Mouse (Mus musculus): ENCODE data around the gene Pbrm1. TPM values are rescaled to one million over a fixed set of nuclear protein-coding genes. Genes with fewer than 3 reads are reported as not detected.

The Pbrm1 gene
- polyA plus RNA-seq, 1 experiment, result 3.7 TPM

DNA sequence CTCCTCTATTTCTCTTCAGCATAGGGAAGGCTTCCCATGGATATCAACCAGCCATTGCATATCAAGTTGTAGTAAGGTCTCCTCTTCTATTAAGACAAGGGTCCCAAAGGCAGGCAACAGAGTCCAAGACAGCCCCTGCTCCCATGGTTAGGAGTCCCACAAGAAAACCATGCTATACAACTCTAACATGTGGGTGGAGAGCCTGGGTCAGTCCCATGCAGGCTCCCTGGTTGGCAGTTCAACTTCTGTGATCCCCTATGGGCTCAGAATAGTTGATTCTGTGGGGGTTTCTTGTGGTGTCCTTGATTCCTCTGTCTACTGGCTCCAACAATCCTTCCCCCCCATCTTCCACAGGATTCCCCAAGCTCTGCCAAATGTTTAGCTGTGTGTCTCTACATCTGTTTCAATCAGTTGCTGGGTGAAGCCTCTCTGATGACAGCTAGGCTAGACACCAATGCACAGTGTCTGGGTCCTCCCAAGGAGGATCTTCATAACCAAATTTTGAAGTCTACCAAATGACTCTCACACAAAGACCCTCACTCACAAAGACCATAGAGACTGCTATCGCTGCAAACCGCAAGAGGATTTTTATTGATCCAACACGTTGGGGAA is 59.8 kb downstream of the Pbrm1 start:
- peaks cover 73% of the 10 kb centered on the region for H3K36me3 ChIP-seq (replicated peaks; ENCODE audit: low read length)
- H3K4me1 ChIP-seq, result peaks cover 51% of the 10 kb centered on the region
- H3K4me3 ChIP-seq (replicated peaks), result no peak overlapping the region
- H3K9me3 ChIP-seq, result 0 out of 2 replicates have a peak, but pooled peaks cover 4% of the 10 kb centered on the region
- TF ChIP-seq GATA1 (IDR thresholded peaks at IDR 0.05; ENCODE audit: borderline replicate concordance, low read length) (no peak), FLI1 (IDR thresholded peaks at IDR 0.05; ENCODE audit: low read length) (no peak)
- no peaks in the 10 kb centered on the region for H3K27me3 ChIP-seq (replicated peaks)

GRCm38 (mm10) chr14:31079313-31080028 is 60.5 kb downstream of the Pbrm1 start:
- H3K4me1 ChIP-seq, result peaks cover 51% of the 10 kb centered on the region
- H3K27me3 ChIP-seq (replicated peaks), result no peaks in the 10 kb centered on the region
- no peak for TF ChIP-seq FLI1 (IDR thresholded peaks at IDR 0.05; ENCODE audit: low read length)
- no peak for TF ChIP-seq GATA1 (IDR thresholded peaks at IDR 0.05; ENCODE audit: borderline replicate concordance, low read length)
- 0 out of 2 replicates have a peak, but pooled peaks cover 4% of the 10 kb centered on the region for H3K9me3 ChIP-seq
- peak overlapping the region; percentile 62 for H3K4me3 ChIP-seq (replicated peaks)
- peaks cover 69% of the 10 kb centered on the region for H3K36me3 ChIP-seq (replicated peaks; ENCODE audit: low read length)

- peaks cover 68% of the 10 kb centered on the region for H3K36me3 ChIP-seq (replicated peaks; ENCODE audit: low read length)
- peaks cover 57% of the 10 kb centered on the region for H3K4me1 ChIP-seq
- 0 out of 2 replicates have a peak, but pooled peaks cover 4% of the 10 kb centered on the region for H3K9me3 ChIP-seq
- TF ChIP-seq FLI1 (IDR thresholded peaks at IDR 0.05; ENCODE audit: low read length) (no peak), GATA1 (IDR thresholded peaks at IDR 0.05; ENCODE audit: borderline replicate concordance, low read length) (no peak)
- peak overlapping the region; percentile 50 for H3K4me3 ChIP-seq (replicated peaks)
- H3K27me3 ChIP-seq (replicated peaks), result no peaks in the 10 kb centered on the region
Measured at GRCm38 (mm10) chr14:31081147-31081546, 62.2 kb downstream of the Pbrm1 start.

- TF ChIP-seq GATA1 (IDR thresholded peaks at IDR 0.05; ENCODE audit: borderline replicate concordance, low read length) (no peak), FLI1 (IDR thresholded peaks at IDR 0.05; ENCODE audit: low read length) (no peak)
- H3K9me3 ChIP-seq, result no peaks in the 10 kb centered on the region
- no peaks in the 10 kb centered on the region for H3K27me3 ChIP-seq (replicated peaks)
- peaks cover 88% of the 10 kb centered on the region for H3K36me3 ChIP-seq (replicated peaks; ENCODE audit: low read length)
- no peak overlapping the region for H3K4me3 ChIP-seq (replicated peaks)
- peaks cover 63% of the 10 kb centered on the region for H3K4me1 ChIP-seq
Measured at GRCm38 (mm10) chr14:31087433-31087832, 68.5 kb downstream of the Pbrm1 start.

DNA sequence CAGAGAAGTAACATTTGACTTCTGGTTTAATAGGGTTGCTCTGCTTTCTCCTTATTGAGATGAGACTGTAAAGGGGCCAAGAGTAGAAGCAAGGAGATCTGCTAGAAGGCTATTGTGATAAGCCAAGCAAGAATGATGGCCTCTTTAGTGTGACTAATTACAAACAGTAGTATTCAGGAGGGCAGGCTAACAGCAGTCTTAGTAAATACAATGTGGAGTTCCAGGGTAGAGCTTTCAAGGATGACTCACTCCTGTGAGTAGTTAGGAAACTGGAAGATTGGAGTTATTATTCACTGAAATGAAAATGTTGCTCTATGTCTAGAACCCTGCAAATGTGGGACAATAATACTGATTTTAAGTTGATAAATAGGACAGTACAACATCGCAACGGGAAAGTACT is 69.6 kb downstream of the Pbrm1 start:
- H3K36me3 ChIP-seq (replicated peaks; ENCODE audit: low read length), result peaks cover 86% of the 10 kb centered on the region
- no peaks in the 10 kb centered on the region for H3K27me3 ChIP-seq (replicated peaks)
- TF ChIP-seq GATA1 (IDR thresholded peaks at IDR 0.05; ENCODE audit: borderline replicate concordance, low read length) (no peak), FLI1 (IDR thresholded peaks at IDR 0.05; ENCODE audit: low read length) (no peak)
- H3K4me1 ChIP-seq, result peaks cover 69% of the 10 kb centered on the region
- H3K4me3 ChIP-seq (replicated peaks), result no peak overlapping the region
- no peaks in the 10 kb centered on the region for H3K9me3 ChIP-seq

GRCm38 (mm10) chr14:31089918-31090317 is 71.0 kb downstream of the Pbrm1 start:
- Histone ChIP-seq H3K36me3 (replicated peaks; ENCODE audit: low read length) (peaks cover 82% of the 10 kb centered on the region), H3K9me3 (no peaks in the 10 kb centered on the region), H3K4me3 (replicated peaks) (no peak overlapping the region), H3K27me3 (replicated peaks) (no peaks in the 10 kb centered on the region), H3K4me1 (peaks cover 69% of the 10 kb centered on the region)
- TF ChIP-seq FLI1 (IDR thresholded peaks at IDR 0.05; ENCODE audit: low read length) (no peak), GATA1 (IDR thresholded peaks at IDR 0.05; ENCODE audit: borderline replicate concordance, low read length) (no peak)

GRCm38 (mm10) chr14:31105156-31105555 is 86.2 kb downstream of the Pbrm1 start:
- no peaks in the 10 kb centered on the region for H3K9me3 ChIP-seq
- no peak for TF ChIP-seq GATA1 (IDR thresholded peaks at IDR 0.05; ENCODE audit: borderline replicate concordance, low read length)
- no peak for TF ChIP-seq FLI1 (IDR thresholded peaks at IDR 0.05; ENCODE audit: low read length)

DNA sequence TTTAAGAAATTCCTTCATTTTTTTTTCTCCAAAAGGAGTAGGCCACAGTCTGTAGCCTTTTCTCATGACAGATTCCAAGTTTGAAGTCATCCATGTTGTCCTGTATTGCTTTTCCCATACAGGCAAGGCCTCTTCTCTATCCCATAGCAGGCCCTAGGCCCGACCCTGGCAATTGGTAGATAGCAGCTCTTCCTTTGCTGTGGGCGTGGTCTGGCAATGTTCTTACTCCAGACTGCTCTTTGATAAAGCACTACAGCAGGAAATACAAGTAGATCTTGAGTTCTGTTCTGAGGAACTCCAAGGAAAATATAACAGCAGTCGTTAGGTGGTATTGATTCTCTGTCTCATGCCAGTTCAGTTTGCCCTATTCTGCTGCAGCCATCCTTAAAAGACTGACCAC is 91.7 kb downstream of the Pbrm1 start:
- no peaks in the 10 kb centered on the region for H3K27me3 ChIP-seq (replicated peaks)
- no peak for TF ChIP-seq GATA1 (IDR thresholded peaks at IDR 0.05; ENCODE audit: borderline replicate concordance, low read length)
- TF ChIP-seq FLI1 (IDR thresholded peaks at IDR 0.05; ENCODE audit: low read length), result no peak
- H3K4me3 ChIP-seq (replicated peaks), result no peak overlapping the region
- H3K9me3 ChIP-seq, result no peaks in the 10 kb centered on the region
- peaks cover 68% of the 10 kb centered on the region for H3K4me1 ChIP-seq
- H3K36me3 ChIP-seq (replicated peaks; ENCODE audit: low read length), result peaks cover 99% of the 10 kb centered on the region

More at GRCm38 (mm10) chr14:31105156-31105555, 86.2 kb downstream of the Pbrm1 start:
- H3K27me3 ChIP-seq (replicated peaks), result no peaks in the 10 kb centered on the region
- H3K4me3 ChIP-seq (replicated peaks), result no peak overlapping the region
- peaks cover 88% of the 10 kb centered on the region for H3K36me3 ChIP-seq (replicated peaks; ENCODE audit: low read length)
- peaks cover 49% of the 10 kb centered on the region for H3K4me1 ChIP-seq

DNA sequence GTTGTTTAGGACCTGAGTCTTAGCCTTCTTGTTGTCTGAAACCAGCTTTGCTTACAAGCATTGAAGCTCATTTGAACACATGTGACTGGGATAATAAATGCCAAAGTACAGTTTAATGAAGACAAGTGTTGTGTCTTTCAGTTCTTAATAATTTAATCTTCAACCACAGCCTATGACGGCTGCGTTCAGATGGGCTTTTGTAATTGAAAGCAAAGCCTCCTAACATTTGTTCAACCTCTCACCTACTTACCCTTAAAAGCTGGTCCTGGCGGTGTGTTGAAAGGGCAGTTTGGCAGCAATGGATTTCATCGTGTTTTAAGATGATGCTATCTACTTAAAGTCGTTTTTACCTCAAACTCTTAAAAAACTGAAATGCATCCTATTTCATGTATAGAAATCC is 93.2 kb downstream of the Pbrm1 start:
- TF ChIP-seq GATA1 (IDR thresholded peaks at IDR 0.05; ENCODE audit: borderline replicate concordance, low read length), result no peak
- no peak for TF ChIP-seq FLI1 (IDR thresholded peaks at IDR 0.05; ENCODE audit: low read length)
- Histone ChIP-seq H3K27me3 (replicated peaks) (no peaks in the 10 kb centered on the region), H3K9me3 (no peaks in the 10 kb centered on the region), H3K36me3 (replicated peaks; ENCODE audit: low read length) (peaks cover 98% of the 10 kb centered on the region), H3K4me3 (replicated peaks) (no peak overlapping the region), H3K4me1 (peaks cover 78% of the 10 kb centered on the region)

DNA sequence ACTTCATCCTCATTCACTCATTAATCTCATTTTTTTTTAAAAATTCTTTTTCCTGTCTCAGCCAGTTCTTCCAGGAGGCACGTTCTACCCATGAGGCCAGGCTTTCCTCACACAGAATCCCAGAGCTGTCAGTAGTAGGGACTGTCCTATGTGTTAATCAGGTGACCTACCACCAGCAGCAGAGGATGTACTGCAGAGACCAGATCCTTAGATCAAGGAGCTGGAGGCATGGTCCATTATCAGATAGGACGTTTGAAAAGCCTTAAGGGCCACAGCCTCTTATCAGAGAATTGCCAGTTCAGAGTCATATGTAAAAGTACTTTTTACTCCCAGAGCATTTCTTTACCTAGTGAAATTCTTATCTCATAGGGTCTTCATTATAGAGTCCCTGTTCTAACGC is 95.1 kb downstream of the Pbrm1 start:
- Histone ChIP-seq H3K9me3 (no peaks in the 10 kb centered on the region), H3K4me1 (peaks cover 79% of the 10 kb centered on the region), H3K36me3 (replicated peaks; ENCODE audit: low read length) (peaks cover 99% of the 10 kb centered on the region), H3K27me3 (replicated peaks) (no peaks in the 10 kb centered on the region), H3K4me3 (replicated peaks) (no peak overlapping the region)
- TF ChIP-seq GATA1 (IDR thresholded peaks at IDR 0.05; ENCODE audit: borderline replicate concordance, low read length) (no peak), FLI1 (IDR thresholded peaks at IDR 0.05; ENCODE audit: low read length) (no peak)

Data from megakaryocyte, embryonic 14.5 days (primary cell).